Mouse (Mus musculus): ENCODE data around the gene Cpne6. TPM values are rescaled to one million over a fixed set of nuclear protein-coding genes. Genes with fewer than 3 reads are reported as not detected.

Cpne6 gene
- total and polyA plus RNA-seq, 3 experiments = not detected

DNA sequence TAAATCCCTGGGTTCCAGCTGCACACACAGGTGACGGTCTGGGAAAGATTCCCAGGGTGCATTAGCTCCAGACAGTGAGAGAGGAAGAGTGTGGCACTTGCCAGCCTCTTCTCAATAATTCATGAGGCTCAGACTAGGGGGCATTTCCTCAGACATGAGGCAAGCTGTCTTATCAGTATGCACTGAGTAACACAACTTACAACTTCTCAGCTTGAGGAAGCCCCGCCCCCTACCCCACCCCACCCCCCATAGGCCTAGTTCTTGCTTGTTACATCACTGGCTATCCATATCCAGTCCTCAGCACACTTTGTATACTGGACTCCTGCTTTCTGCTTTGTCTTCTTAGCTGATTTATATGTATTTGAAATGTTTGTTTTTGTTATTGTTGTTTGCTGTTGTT, 34.6 kb upstream of the Cpne6 start:
- no peak overlapping the region for H3K9ac ChIP-seq (ENCODE audit: control insufficient read depth, low read depth, low read length, poor library complexity, severe bottlenecking)
- peak; percentile 46 for DNase-seq (ENCODE audit: low read depth, low spot score)
- peaks cover 0 to 18% of the 10 kb centered on the region in 2 experiments; a peak in 3 of 4 replicates for H3K4me1 ChIP-seq (ENCODE audit: control insufficient read depth in 1 of 2, insufficient read depth in 2 of 2, low read length in 2 of 2)
- H3K27ac ChIP-seq (ENCODE audit: control insufficient read depth, low read depth, low read length) = no peak overlapping the region
- no peaks in the 10 kb centered on the region; the same call in 1 of the 2 replicates for H3K79me2 ChIP-seq (ENCODE audit: control insufficient read depth, insufficient read depth, low read length, poor library complexity)
- TF ChIP-seq E2F4 (IDR thresholded peaks at IDR 0.05; ENCODE audit: borderline replicate concordance, low read depth, low read length) = no peak
- no peak for TF ChIP-seq POLR2AphosphoS5 (IDR thresholded peaks at IDR 0.05; ENCODE audit: borderline replicate concordance, low read depth, low read length)
- TF ChIP-seq GATA1 (IDR thresholded peaks at IDR 0.05; ENCODE audit: low read depth, low read length) = no peak
- no peak for TF ChIP-seq ETS1 (IDR thresholded peaks at IDR 0.05; ENCODE audit: low read depth, low read length)
- TF ChIP-seq MAZ (IDR thresholded peaks at IDR 0.05; ENCODE audit: low read depth, low read length) = no peak
- no peak for TF ChIP-seq USF2 (IDR thresholded peaks at IDR 0.05; ENCODE audit: borderline replicate concordance in 1 of 2, insufficient read depth in 1 of 2, low read depth in 1 of 2, low read length in 2 of 2)
- no peak for TF ChIP-seq CHD1 (IDR thresholded peaks at IDR 0.05; ENCODE audit: low read depth, low read length)
- TF ChIP-seq NRF1 (IDR thresholded peaks at IDR 0.05; ENCODE audit: insufficient read depth, low read depth, low read length, poor library complexity, severe bottlenecking) = no peak
- no peak for TF ChIP-seq ZNF384 (IDR thresholded peaks at IDR 0.05; ENCODE audit: low read depth, low read length)
- no peak for TF ChIP-seq KAT2A (conservative IDR thresholded peaks at IDR 0.05; ENCODE audit: low read depth, low read length)
- TF ChIP-seq USF1 (IDR thresholded peaks at IDR 0.05; ENCODE audit: low read depth, low read length) = no peak
- no peak for TF ChIP-seq BHLHE40 (IDR thresholded peaks at IDR 0.05; ENCODE audit: borderline replicate concordance, low read depth, low read length)
- no peak for TF ChIP-seq MAX (IDR thresholded peaks at IDR 0.05; ENCODE audit: low read length)
- no peak for TF ChIP-seq ELF1 (IDR thresholded peaks at IDR 0.05; ENCODE audit: low read depth, low read length)
- TF ChIP-seq MXI1 (IDR thresholded peaks at IDR 0.05; ENCODE audit: low read depth, low read length) = no peak
- TF ChIP-seq SMC3 (IDR thresholded peaks at IDR 0.05; ENCODE audit: low read depth, low read length) = no peak
- TF ChIP-seq ZC3H11A (IDR thresholded peaks at IDR 0.05; ENCODE audit: low read depth, low read length) = no peak
- H3K27me3 ChIP-seq (ENCODE audit: control insufficient read depth in 1 of 2, insufficient read depth in 2 of 2, low read length in 2 of 2) = peaks cover 8 to 14% of the 10 kb centered on the region in 2 experiments
- no peaks in the 10 kb centered on the region for H3K9me3 ChIP-seq (replicated peaks; ENCODE audit: insufficient read depth, low read length)
- no peak overlapping the region for H3K4me3 ChIP-seq (ENCODE audit: control insufficient read depth in 1 of 2, insufficient read depth in 1 of 2, low read depth in 2 of 2, low read length in 2 of 2)
- peaks cover 0 to 12% of the 10 kb centered on the region in 2 experiments; a peak in 2 of 4 replicates for H3K36me3 ChIP-seq (ENCODE audit: control insufficient read depth in 1 of 2, insufficient read depth in 2 of 2, low read length in 2 of 2)

DNA sequence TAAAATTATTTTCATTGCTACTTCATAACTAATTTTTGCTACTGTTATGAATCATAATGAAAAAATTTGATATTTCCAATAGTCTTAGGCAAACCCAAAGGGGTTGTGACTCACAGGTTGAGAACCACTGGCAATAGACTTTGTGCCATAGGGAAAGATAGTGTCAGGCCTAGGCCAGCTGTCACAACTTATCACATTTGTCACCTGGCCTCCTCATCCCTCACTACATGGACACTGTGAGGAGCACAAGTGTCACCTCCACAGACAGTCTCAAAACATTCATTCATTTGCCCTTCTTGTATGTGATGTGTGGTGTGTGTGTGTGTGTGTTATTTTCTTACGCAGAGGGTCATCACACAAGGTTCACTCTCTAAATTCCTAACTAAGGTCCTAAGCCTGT, 32.8 kb upstream of the Cpne6 start:
- DNase-seq (ENCODE audit: low read depth, low spot score) = no peak
- Histone ChIP-seq H3K4me3 (ENCODE audit: control insufficient read depth in 1 of 2, insufficient read depth in 1 of 2, low read depth in 2 of 2, low read length in 2 of 2) (no peak overlapping the region), H3K9ac (ENCODE audit: control insufficient read depth, low read depth, low read length, poor library complexity, severe bottlenecking) (no peak overlapping the region), H3K4me1 (ENCODE audit: control insufficient read depth in 1 of 2, insufficient read depth in 2 of 2, low read length in 2 of 2) (peaks cover 0 to 18% of the 10 kb centered on the region in 2 experiments; a peak in 3 of 4 replicates), H3K27me3 (ENCODE audit: control insufficient read depth in 1 of 2, insufficient read depth in 2 of 2, low read length in 2 of 2) (peaks cover 2 to 8% of the 10 kb centered on the region in 2 experiments; a peak in 3 of 4 replicates), H3K36me3 (ENCODE audit: control insufficient read depth in 1 of 2, insufficient read depth in 2 of 2, low read length in 2 of 2) (peaks cover 0 to 12% of the 10 kb centered on the region in 2 experiments; a peak in 2 of 4 replicates), H3K27ac (ENCODE audit: control insufficient read depth, low read depth, low read length) (no peak overlapping the region), H3K9me3 (replicated peaks; ENCODE audit: insufficient read depth, low read length) (no peaks in the 10 kb centered on the region), H3K79me2 (ENCODE audit: control insufficient read depth, insufficient read depth, low read length, poor library complexity) (no peaks in the 10 kb centered on the region; the same call in 1 of the 2 replicates)
- TF ChIP-seq MAFK (IDR thresholded peaks at IDR 0.05; ENCODE audit: borderline replicate concordance, low read depth, low read length) = no peak
- no peak for TF ChIP-seq MYC (IDR thresholded peaks at IDR 0.05; ENCODE audit: low read depth, low read length)
- TF ChIP-seq HCFC1 (IDR thresholded peaks at IDR 0.05; ENCODE audit: low read depth, low read length) = no peak
- TF ChIP-seq E2F4 (IDR thresholded peaks at IDR 0.05; ENCODE audit: borderline replicate concordance, low read depth, low read length) = no peak
- TF ChIP-seq ZC3H11A (IDR thresholded peaks at IDR 0.05; ENCODE audit: low read depth, low read length) = no peak
- no peak for TF ChIP-seq ZKSCAN1 (IDR thresholded peaks at IDR 0.05; ENCODE audit: low read depth, low read length)
- TF ChIP-seq TBP (IDR thresholded peaks at IDR 0.05; ENCODE audit: low read depth, low read length) = no peak
- TF ChIP-seq GATA1 (IDR thresholded peaks at IDR 0.05; ENCODE audit: low read depth, low read length) = no peak
- no peak for TF ChIP-seq RCOR1 (IDR thresholded peaks at IDR 0.05; ENCODE audit: low read depth, low read length)
- TF ChIP-seq TCF12 (IDR thresholded peaks at IDR 0.05; ENCODE audit: low read depth, low read length) = no peak
- no peak for TF ChIP-seq MEF2A (IDR thresholded peaks at IDR 0.05; ENCODE audit: extremely low read depth, insufficient replicate concordance, low read depth, low read length, poor library complexity, severe bottlenecking)
- TF ChIP-seq MXI1 (IDR thresholded peaks at IDR 0.05; ENCODE audit: low read depth, low read length) = no peak
- TF ChIP-seq POLR2AphosphoS2 (IDR thresholded peaks at IDR 0.05; ENCODE audit: low read length) = no peak
- no peak for TF ChIP-seq MAZ (IDR thresholded peaks at IDR 0.05; ENCODE audit: low read depth, low read length)
